14 mouse cellular contexts compared by ENCODE assay signal in genomic region chr6:134365952-134366351, GRCm38 (mm10). TPM values are rescaled to one million over a fixed set of nuclear protein-coding genes. Genes with fewer than 3 reads are reported as not detected.
DNase-seq lines count a peak whose midpoint lies in the region; ATAC-seq and TF ChIP-seq lines count a peak whose summit lies in the region.
"Had no signal": no experiment of that assay in that cellular context is flagged by ENCODE, and none has a peak within 500 bp of the region (broad histone marks: within the 10 kb centered on the region; RNA-seq: fewer than 3 reads in every experiment).

No protein-coding gene starts in this region.

- 0 out of 2 replicates have a peak, but pooled peaks cover 14% of the 10 kb centered on the region for H3K4me1 ChIP-seq in liver, embryonic 12.5 days
- H3K4me1 ChIP-seq in forebrain, embryonic 11.5 days (replicated peaks; ENCODE audit: control insufficient read depth, insufficient read depth, low read length): no peaks in the 10 kb centered on the region
- H3K4me1 ChIP-seq: forebrain, embryonic 13.5 days; midbrain, embryonic 12.5 days had no signal

- H3K9ac ChIP-seq in liver, embryonic 12.5 days: no peak overlapping the region
- H3K9ac ChIP-seq in forebrain, embryonic 11.5 days (ENCODE audit: low read length): no peak overlapping the region
- H3K9ac ChIP-seq: forebrain, embryonic 13.5 days; limb, embryonic 13.5 days; midbrain, embryonic 12.5 days had no signal

- WGBS in liver, embryonic 12.5 days (ENCODE audit: insufficient replicate concordance): 27% methylated on average over 4 of the region's 4 CpGs
- 81% methylated on average over 4 of the region's 4 CpGs for WGBS in forebrain, embryonic 11.5 days

- TF ChIP-seq CTCF in gastrocnemius, adult 2 months (IDR thresholded peaks at IDR 0.05): peak; percentile 42; the same call in 1 of the 2 replicates

- DNase-seq in gastrocnemius, adult 2 months: peak; percentile 36
- no peak for DNase-seq in gastrocnemius, adult 8-10 months (ENCODE audit: low spot score in 2 of 2)
- DNase-seq in liver (peak; percentile 15), NIH3T3 (ENCODE audit: low read depth) (peak; percentile 19)
- no peak for DNase-seq in forebrain, embryonic 11.5 days (ENCODE audit: low spot score)
- DNase-seq in kidney, adult 18-20 months: no peak
- DNase-seq: layer of hippocampus, adult 9-11 months; thymus, postnatal 14 days had no signal

- H3K27ac ChIP-seq in gastrocnemius, adult 2 months: no peak overlapping the region
- H3K27ac ChIP-seq in liver, embryonic 12.5 days: no peak overlapping the region
- no peak overlapping the region for H3K27ac ChIP-seq in forebrain, embryonic 11.5 days (ENCODE audit: low read depth, low read length)
- H3K27ac ChIP-seq: forebrain, embryonic 13.5 days; limb, embryonic 13.5 days; midbrain, embryonic 12.5 days had no signal

- ATAC-seq in liver, embryonic 12.5 days: no peak
- peak; percentile 40; the same call in 1 of the 2 replicates for ATAC-seq in monocyte, adult 5-6 weeks (replicated peaks; ENCODE audit: insufficient number of reproducible peaks, low FRiP score, low TSS enrichment, poor library complexity, severe bottlenecking)
- no peak for ATAC-seq in forebrain, embryonic 11.5 days (replicated peaks; ENCODE audit: low FRiP score)
- ATAC-seq: forebrain, embryonic 13.5 days had no signal

- no peak overlapping the region for H3K4me3 ChIP-seq in gastrocnemius, adult 2 months
- no peak overlapping the region for H3K4me3 ChIP-seq in liver, embryonic 12.5 days
- no peak overlapping the region for H3K4me3 ChIP-seq in forebrain, embryonic 11.5 days (ENCODE audit: low read depth, low read length)
- H3K4me3 ChIP-seq: forebrain, embryonic 13.5 days; limb, embryonic 13.5 days; midbrain, embryonic 12.5 days had no signal

- no peak overlapping the region for H3K4me2 ChIP-seq in liver, embryonic 12.5 days
- H3K4me2 ChIP-seq in forebrain, embryonic 11.5 days (ENCODE audit: low read depth, low read length, severe bottlenecking): no peak overlapping the region
- H3K4me2 ChIP-seq: forebrain, embryonic 13.5 days; limb, embryonic 13.5 days; midbrain, embryonic 12.5 days had no signal

- H3K27me3 ChIP-seq in liver, embryonic 12.5 days (replicated peaks): no peaks in the 10 kb centered on the region
- H3K27me3 ChIP-seq in forebrain, embryonic 11.5 days (ENCODE audit: control insufficient read depth, insufficient read depth, low read length): no peaks in the 10 kb centered on the region
- H3K27me3 ChIP-seq: forebrain, embryonic 13.5 days; limb, embryonic 13.5 days; midbrain, embryonic 12.5 days had no signal

- no peaks in the 10 kb centered on the region for H3K36me3 ChIP-seq in liver, embryonic 12.5 days
- no peaks in the 10 kb centered on the region for H3K36me3 ChIP-seq in forebrain, embryonic 11.5 days (ENCODE audit: control insufficient read depth, insufficient read depth, low read length)
- H3K36me3 ChIP-seq: limb, embryonic 13.5 days; midbrain, embryonic 12.5 days had no signal

- intact Hi-C loops in gastrocnemius, adult 2 months (cut with DNase I): no loop called here

- no peaks in the 10 kb centered on the region for H3K9me3 ChIP-seq in liver, embryonic 12.5 days (replicated peaks)
- H3K9me3 ChIP-seq in forebrain, embryonic 11.5 days (ENCODE audit: control insufficient read depth, low read length): no peaks in the 10 kb centered on the region
- H3K9me3 ChIP-seq: forebrain, embryonic 13.5 days; limb, embryonic 13.5 days; midbrain, embryonic 12.5 days had no signal

RNA-seq across cellular contexts. Expression of gene Bcl2l14, which starts 30.2 kb away (rescaled TPM):
- total RNA-seq in gastrocnemius, adult 2 months (2021): not detected
- not detected for total RNA-seq in gastrocnemius, adult 8-10 months (2022)
- polyA plus RNA-seq in liver, embryonic 12.5 days (2016; fragmentation: Nextera tagmentation; extraction: Ambion mirVana): 0.38 and 0.41 TPM in 2 replicates
- total RNA-seq in monocyte, adult 5-6 weeks (2017): 0.57 to 2.3 TPM (median 1.7 TPM) in 3 replicates
- 0.24 and 0.33 TPM in 2 replicates for polyA plus RNA-seq in forebrain, embryonic 11.5 days (2014; fragmentation: Nextera tagmentation; extraction: Ambion mirVana)
- total RNA-seq: gastrocnemius, postnatal 4 days had no signal
- polyA plus RNA-seq: forebrain, embryonic 13.5 days had no signal

Comparison
In these comparisons a context has a peak if more than half of its experiments do, and no peak if none do; other contexts are left out.
1. DNase-seq: peak in gastrocnemius, adult 2 months (single experiment), liver (single experiment) and NIH3T3 (single experiment); none in gastrocnemius, adult 8-10 months (0 of 2), forebrain, embryonic 11.5 days (single experiment) and kidney, adult 18-20 months (single experiment).